Mouse (Mus musculus) adrenal gland, adult 2 months (tissue): ENCODE data around the gene Ugt1a5. TPM values are rescaled to one million over a fixed set of nuclear protein-coding genes. Genes with fewer than 3 reads are reported as not detected.
"Not testable (repeated sequence)": the region's sequence is repeated elsewhere in the genome, so short reads cannot be mapped to it uniquely, and the experiment has no call there.

ENCODE experiments used
- DNase-seq: peaks from one replicate; pipeline ENCODE4 v3.0.0; 2021
- long read RNA-seq: library from polyadenylated mRNA; stranded (forward); transcript quantifications from one replicate; pipeline ENCODE4 v2.0.0, GENCODE M21; 2021
- polyA plus RNA-seq: library from polyadenylated mRNA; depleted of rRNA; stranded (reverse); fragments of >200 nt; gene quantifications from 2 replicates; pipeline ENCODE4 v1.2.3, GENCODE M21; 2012; rRNA removed
- total RNA-seq, 2 experiments: library from RNA; stranded (reverse); gene quantifications; 2 replicates each; pipeline ENCODE4 v1.2.3; 2021

The Ugt1a5 gene
- total RNA-seq = under 1 TPM; 0.14 to 0.29 TPM
- polyA plus RNA-seq = 0.07 and 0.11 TPM in 2 replicates
- long read RNA-seq, partial matches to known transcripts = 0 of 2 reads
- long read RNA-seq, other reads (novel, unspliced or antisense) = 2 of 2 reads

DNA sequence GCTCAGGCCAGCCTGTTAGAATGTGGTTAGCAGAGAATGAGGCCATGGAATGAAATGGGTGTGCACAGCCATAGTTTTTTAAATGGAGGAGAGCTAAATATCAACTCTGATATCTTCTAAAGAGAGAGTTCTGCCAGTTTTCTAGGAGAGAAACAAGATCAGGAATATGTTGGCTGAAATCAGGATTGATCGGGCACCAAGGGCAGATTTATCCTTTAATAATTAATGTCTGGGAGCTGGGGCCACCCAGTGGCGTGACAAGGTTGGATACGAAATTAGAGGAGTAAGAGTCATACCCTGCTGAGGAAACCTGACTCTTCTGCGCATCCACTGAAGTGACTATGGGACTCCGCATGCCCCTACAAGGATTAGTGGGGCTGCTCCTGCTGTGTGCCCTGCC, at the start of gene Ugt1a5:
TSS of gene Ugt1a5 (plus strand) at position 302 of the 400 bp plus-strand sequence.
- no peak for DNase-seq

GRCm38 (mm10) chr1:88120550-88120949, 45.3 kb upstream of the Ugt1a5 start:
- not testable (repeated sequence) for DNase-seq

DNA sequence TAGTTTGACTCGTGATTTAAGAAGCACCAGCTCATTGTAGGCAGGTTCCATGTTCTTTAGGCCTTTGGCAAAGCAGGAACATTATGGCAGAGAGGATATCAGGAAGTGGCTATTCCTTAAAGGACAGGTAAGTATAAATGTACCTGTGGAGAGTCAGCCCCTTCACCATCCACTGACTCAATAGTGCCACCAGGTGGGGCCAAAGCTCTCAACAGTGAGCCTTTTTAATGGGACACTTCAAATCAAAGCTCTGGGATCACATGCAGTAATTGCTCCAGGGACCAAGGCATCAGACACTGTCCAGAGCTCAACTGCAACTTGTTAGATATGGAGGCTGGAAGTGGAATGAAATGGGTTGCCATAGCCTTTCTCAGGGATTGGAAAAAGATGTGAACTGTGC, 44.3 kb upstream of the Ugt1a5 start:
- DNase-seq = not testable (repeated sequence)

DNA sequence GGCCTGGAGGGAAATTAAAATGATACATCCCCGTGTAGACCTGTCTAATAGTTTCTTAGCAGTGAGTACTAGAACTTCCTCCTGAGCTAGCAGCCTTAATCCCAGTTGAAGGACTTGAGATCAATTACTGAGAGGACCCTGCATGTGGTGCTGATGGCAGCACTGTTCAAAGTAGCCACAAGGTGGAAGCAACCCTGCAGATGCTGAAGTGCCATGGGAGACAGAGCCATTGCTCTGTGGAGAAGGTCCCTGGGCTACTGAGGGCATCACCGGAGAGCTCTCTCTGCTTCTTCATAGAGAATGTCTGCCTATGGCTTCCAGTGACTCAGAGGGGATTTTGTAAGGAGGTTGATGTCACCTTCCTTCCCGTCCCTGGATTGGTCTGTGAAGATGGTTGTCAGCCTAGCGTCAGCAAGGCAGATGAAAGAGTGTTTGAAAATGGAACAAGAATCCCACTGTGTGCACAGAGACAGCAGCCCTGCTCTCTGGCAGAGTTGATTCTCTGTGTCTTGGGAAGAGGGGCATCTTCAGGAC, 39.9 kb upstream of the Ugt1a5 start:
- not testable (repeated sequence) for DNase-seq

- DNase-seq = peak; percentile 72
Measured at GRCm38 (mm10) chr1:88129091-88129490, 36.7 kb upstream of the Ugt1a5 start.

GRCm38 (mm10) chr1:88130223-88130622, 35.6 kb upstream of the Ugt1a5 start:
- not testable (repeated sequence) for DNase-seq

DNA sequence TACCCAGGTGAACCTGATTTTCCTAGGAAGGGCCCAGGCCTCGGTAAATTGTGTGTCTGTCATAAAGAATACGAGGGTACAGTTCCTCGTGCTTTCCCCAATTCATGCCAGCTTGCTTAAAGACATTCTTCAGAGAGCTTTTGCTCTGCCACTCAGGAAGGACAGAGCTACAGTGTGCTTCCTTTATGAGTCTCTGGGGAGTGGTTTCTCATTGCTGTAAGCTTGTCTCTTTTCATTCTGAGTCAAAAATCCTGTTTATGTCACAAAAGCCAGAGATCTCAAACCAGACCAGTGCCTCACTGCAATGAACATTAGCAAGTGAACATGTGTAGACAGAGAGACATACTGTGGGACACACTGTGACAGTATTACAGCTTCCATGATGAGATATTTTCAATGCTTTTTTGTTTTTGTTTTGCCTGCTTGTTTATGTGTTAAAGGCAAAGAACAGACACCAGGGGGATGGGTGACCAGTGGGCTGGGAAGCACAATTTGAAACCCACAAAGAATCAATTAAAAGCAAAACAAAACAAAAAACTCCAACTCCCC, 31.8 kb upstream of the Ugt1a5 start:
- no peak for DNase-seq

- peak; percentile 66 for DNase-seq
Measured at GRCm38 (mm10) chr1:88134457-88135011, 31.3 kb upstream of the Ugt1a5 start, which contains the start of gene Ugt1a6a. Gene Ugt1a6a (plus strand): TSS chr1:88134809.

GRCm38 (mm10) chr1:88135229-88135904, 30.4 kb upstream of the Ugt1a5 start:
- DNase-seq = peak; percentile 26

DNA sequence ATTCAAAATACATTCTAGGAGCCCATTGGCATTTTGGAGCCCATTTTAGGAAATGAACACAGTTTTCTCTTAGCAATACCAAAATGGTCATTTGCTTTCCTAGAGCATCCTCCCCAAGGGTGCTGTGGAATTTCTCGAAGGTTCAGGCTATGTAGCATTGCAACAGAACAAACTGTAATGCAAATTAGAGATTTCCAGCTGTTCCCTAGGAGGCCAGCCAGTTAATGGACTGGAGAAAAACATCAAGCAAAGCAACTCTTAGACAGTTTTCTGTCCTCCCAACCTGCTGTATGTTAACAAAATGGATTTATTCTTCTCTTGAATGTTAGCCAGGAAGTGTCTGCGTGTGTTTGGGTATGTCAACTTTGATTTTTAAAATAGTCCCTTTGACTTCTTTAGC, 29.2 kb upstream of the Ugt1a5 start:
- no peak for DNase-seq

DNA sequence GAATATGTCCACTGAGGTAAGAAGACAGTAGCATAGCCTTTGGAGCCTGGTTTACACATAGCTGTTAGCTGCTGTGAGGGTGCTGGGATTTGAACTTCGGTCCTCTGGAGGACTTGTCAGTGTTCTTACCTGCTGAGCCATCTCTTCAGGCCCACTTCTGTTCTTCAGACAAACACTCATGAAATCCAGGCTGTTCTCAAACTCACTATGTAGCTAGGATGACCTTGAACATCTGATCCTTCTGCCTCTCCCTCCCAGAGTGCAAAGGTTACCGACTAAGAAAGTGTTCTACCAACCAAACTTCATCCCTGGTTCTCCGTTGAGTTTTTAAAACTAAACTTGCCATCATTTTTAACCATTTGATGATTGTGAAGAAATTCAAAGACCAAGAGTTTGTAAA, 28.5 kb upstream of the Ugt1a5 start:
- no peak for DNase-seq

- DNase-seq = no peak
Measured at GRCm38 (mm10) chr1:88138145-88138544, 27.7 kb upstream of the Ugt1a5 start.

- DNase-seq = not testable (repeated sequence)
Measured at GRCm38 (mm10) chr1:88140492-88140891, 25.3 kb upstream of the Ugt1a5 start.

GRCm38 (mm10) chr1:88143966-88144675, 21.7 kb upstream of the Ugt1a5 start:
- DNase-seq = peak; percentile 29

GRCm38 (mm10) chr1:88145278-88145677, 20.5 kb upstream of the Ugt1a5 start:
- peak; percentile 28 for DNase-seq

- not testable (repeated sequence) for DNase-seq
Measured at GRCm38 (mm10) chr1:88150133-88150532, 15.7 kb upstream of the Ugt1a5 start.

- DNase-seq = no peak
Measured at GRCm38 (mm10) chr1:88158430-88158829, 7.4 kb upstream of the Ugt1a5 start.

DNA sequence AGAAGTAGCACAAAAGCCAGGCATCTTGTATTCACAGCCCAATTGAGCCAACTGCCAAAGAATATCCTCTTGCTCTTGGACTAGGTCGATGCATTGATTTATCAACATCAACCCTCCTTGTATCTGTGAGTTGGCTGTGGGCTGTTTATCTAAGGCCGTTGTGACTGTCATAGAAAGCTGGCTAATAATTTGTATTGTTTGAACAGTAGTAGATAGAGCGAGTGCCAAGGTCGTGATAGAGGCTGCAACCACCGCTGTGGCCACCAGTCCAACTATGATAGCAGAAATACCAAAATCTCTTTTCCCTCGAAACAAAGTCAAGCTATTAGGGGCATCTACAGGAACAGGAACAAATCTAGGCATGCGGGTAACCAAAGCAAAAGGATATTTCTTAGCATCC, 6.4 kb downstream of the Ugt1a5 start:
- DNase-seq = not testable (repeated sequence)

- DNase-seq = no peak
Measured at GRCm38 (mm10) chr1:88179657-88180056, 13.8 kb downstream of the Ugt1a5 start.

GRCm38 (mm10) chr1:88186325-88186935, 20.6 kb downstream of the Ugt1a5 start:
- no peak for DNase-seq

DNA sequence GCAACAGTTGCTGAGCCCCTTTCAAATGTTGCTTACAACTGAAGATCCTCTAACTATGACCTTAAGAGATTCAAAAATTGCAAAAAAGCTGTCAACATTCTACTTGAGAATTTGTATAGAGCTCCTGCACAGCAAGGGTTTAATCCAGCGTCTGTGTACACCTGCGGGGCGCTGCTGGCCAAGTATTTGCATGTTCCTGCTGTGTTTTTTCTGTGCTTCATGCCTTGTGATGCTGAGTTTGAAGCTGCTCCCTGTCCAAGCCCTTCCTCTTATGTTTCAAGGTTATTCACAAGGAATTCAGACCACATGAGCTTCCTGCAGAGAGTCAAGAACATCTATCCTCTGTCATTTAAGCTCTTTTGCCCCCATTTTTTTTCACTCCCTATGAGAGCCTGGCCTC, 26.3 kb downstream of the Ugt1a5 start:
- no peak for DNase-seq

DNA sequence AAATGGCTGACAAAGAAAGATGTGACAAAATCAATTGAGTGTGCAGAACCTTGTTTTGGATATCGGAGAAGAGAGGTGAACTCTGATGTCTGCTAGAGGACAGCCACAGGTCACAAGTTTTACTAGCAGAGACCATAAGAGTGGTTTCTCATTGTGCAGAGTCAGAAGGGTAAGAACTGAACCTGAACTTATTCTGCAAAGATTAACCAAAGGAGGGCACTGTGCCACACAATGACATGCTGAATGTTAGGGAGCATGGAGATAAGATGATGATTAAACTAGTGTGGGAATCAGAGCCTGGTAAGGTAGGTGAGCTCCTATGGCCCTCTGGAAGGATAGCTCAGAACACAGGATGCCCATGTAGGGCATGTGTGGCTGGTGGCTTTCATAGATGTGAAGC, 29.9 kb downstream of the Ugt1a5 start:
- DNase-seq = peak; percentile 50
